Mouse (Mus musculus) stomach, embryonic 14.5 days (tissue): ENCODE measurements around the gene Galr3. TPM values are rescaled to one million over a fixed set of nuclear protein-coding genes. Genes with fewer than 3 reads are reported as not detected.
"Not testable (repeated sequence)": the region's sequence is repeated elsewhere in the genome, so short reads cannot be mapped to it uniquely, and the experiment has no call there.

Experiments used
- ATAC-seq: fragments of 200-750 bp; cut with Nextera tagmentation; 2 replicates; pipeline ENCODE4 v1.8.0; 2017; ENCODE audit warnings: low read depth, moderate TSS enrichment; ENCODE audit not compliant: insufficient number of reproducible peaks, insufficient read depth, low FRiP score
- H3K27ac ChIP-seq: fragments of 300-500 bp; sonication (generic); 2 replicates; pipeline ENCODE4 v1.5.1; 2014; ENCODE audit warnings: mild to moderate bottlenecking, low read length, moderate library complexity, mixed read lengths
- H3K27me3 ChIP-seq: fragments of 300-500 bp; sonication (generic); 2 replicates; pipeline ENCODE4 v1.6.1; 2014; ENCODE audit warnings: low read length, control low read depth, mixed read lengths; ENCODE audit not compliant: control insufficient read depth, insufficient read depth
- H3K36me3 ChIP-seq: fragments of 300-500 bp; sonication (generic); 2 replicates; pipeline ENCODE4 v1.6.1; 2014; ENCODE audit warnings: mild to moderate bottlenecking, control low read depth, low read length, moderate library complexity, mixed read lengths; ENCODE audit not compliant: control insufficient read depth, insufficient read depth
- H3K4me1 ChIP-seq: fragments of 300-500 bp; sonication (generic); 2 replicates; pipeline ENCODE4 v1.6.1; 2014; ENCODE audit warnings: low read length, control low read depth, mixed read lengths; ENCODE audit not compliant: control insufficient read depth, insufficient read depth
- H3K4me2 ChIP-seq: fragments of 300-500 bp; sonication (generic); replicated peaks from 2 replicates; pipeline ENCODE4 v1.6.1; 2014; ENCODE audit warnings: low read depth, low read length, control low read depth
- H3K4me3 ChIP-seq: fragments of 300-500 bp; sonication (generic); 2 replicates; pipeline ENCODE4 v1.5.1; 2014; ENCODE audit warnings: low read depth, low read length, control low read depth
- H3K9ac ChIP-seq: fragments of 300-500 bp; sonication (generic); replicated peaks from 2 replicates; pipeline ENCODE4 v1.6.1; 2014; ENCODE audit warnings: low read depth, mild to moderate bottlenecking, control low read depth, low read length, moderate library complexity, mixed read lengths
- H3K9me3 ChIP-seq: fragments of 300-500 bp; sonication (generic); 2 replicates; pipeline ENCODE4 v1.6.1; 2016; ENCODE audit warnings: low read depth, low read length, control low read depth; ENCODE audit not compliant: control insufficient read depth
- WGBS: fragments of 180-500 bp; shearing (Covaris S2); extraction: QIAGEN DNeasy Blood & Tissue Kit; methylation state at CpG from one replicate; pipeline ENCODE4 v1.1.7; 2014; 5-methylcytosine and 5-hydroxymethylcytosine counted together
- polyA plus RNA-seq: library from polyadenylated mRNA; unstranded; fragments of >200 nt; fragmentation: Nextera tagmentation; extraction: Ambion mirVana; gene quantifications from 2 replicates; pipeline ENCODE4 v1.2.1, GENCODE M21; 2014

The Galr3 gene
- polyA plus RNA-seq, 1 experiment from 2014 or later, result 0.30 TPM

GRCm38 (mm10) chr15:79028823-79029484 is 12.7 kb upstream of the Galr3 start:
- WGBS, result 22% methylated on average over 16 of the region's 16 CpGs
- peak overlapping the region; percentile 93 for H3K27ac ChIP-seq

DNA sequence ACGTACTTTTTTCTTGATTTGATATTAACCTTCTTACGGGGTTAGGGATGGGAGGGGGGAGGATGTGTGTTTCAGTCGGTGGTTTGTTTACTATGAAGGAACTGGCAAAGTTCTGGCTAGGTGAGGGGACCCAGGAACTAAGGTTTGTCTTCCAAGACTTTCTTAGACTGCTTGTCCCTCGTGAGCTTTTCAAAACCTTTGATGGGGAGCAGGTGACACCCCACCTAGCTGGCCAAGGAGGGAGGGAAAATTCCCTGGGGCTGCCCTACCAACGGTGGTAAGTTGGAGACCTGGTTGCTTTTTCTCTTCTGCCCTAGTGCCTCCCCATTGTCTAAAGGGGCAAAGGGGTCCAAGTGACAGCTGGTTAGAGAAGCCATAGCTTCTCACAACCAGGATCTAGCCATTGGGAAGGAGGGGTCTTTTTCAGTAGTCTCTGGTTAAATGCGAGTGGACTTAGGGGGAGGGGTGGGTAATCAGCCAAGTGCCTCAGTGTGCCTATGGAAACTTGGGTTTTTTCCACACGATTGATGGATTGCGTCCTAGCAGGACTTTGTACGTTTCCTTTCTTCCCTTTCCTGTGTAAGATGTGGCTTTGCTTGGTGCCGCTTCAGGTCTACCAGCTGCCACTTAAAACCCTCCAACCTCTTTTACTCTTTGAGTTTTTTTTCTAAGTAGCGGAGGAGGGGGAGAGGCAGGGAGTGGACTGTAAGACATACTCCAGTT is 12.0 kb upstream of the Galr3 start:
- peak overlapping the region; percentile 53 for H3K4me3 ChIP-seq
- peaks cover 5% of the 10 kb centered on the region; the same call in 1 of the 2 replicates for H3K36me3 ChIP-seq
- peak overlapping the region; percentile 93 for H3K27ac ChIP-seq
- H3K9ac ChIP-seq, result peak overlapping the region; percentile 43
- no peak for ATAC-seq
- peaks cover 22% of the 10 kb centered on the region; the same call in 1 of the 2 replicates for H3K4me1 ChIP-seq
- no peaks in the 10 kb centered on the region for H3K9me3 ChIP-seq
- WGBS, result 4% methylated on average over 11 of the region's 11 CpGs
- H3K27me3 ChIP-seq, result no peaks in the 10 kb centered on the region
- H3K4me2 ChIP-seq, result peak overlapping the region; percentile 89

More at GRCm38 (mm10) chr15:79028823-79029484, 12.7 kb upstream of the Galr3 start:
- no peaks in the 10 kb centered on the region for H3K36me3 ChIP-seq
- no peak for ATAC-seq
- no peaks in the 10 kb centered on the region for H3K27me3 ChIP-seq
- H3K4me3 ChIP-seq, result peak overlapping the region; percentile 53
- no peaks in the 10 kb centered on the region for H3K9me3 ChIP-seq
- H3K9ac ChIP-seq, result peak overlapping the region; percentile 93
- peak overlapping the region; percentile 89 for H3K4me2 ChIP-seq
- peaks cover 22% of the 10 kb centered on the region; the same call in 1 of the 2 replicates for H3K4me1 ChIP-seq

- Histone ChIP-seq H3K27ac (peak overlapping the region; percentile 93), H3K9ac (peak overlapping the region; percentile 55), H3K4me3 (peak overlapping the region; percentile 53), H3K4me1 (peaks cover 20% of the 10 kb centered on the region; the same call in 1 of the 2 replicates), H3K4me2 (peak overlapping the region; percentile 89), H3K9me3 (no peaks in the 10 kb centered on the region), H3K27me3 (no peaks in the 10 kb centered on the region), H3K36me3 (peaks cover 14% of the 10 kb centered on the region; the same call in 1 of the 2 replicates)
- ATAC-seq, result peak; percentile 81
- under 1% methylated on average over 52 of the region's 52 CpGs for WGBS
Observed at GRCm38 (mm10) chr15:79030551-79031435, 10.9 kb upstream of the Galr3 start.

- H3K4me3 ChIP-seq, H3K27ac ChIP-seq, H3K9ac ChIP-seq, H3K9me3 ChIP-seq, H3K27me3 ChIP-seq, ATAC-seq: not testable (repeated sequence)
- Histone ChIP-seq H3K4me2 (peak overlapping the region; percentile 89), H3K36me3 (peaks cover 22% of the 10 kb centered on the region), H3K4me1 (0 out of 2 replicates have a peak, but pooled peaks cover 14% of the 10 kb centered on the region)
- 86% methylated on average over 5 of the region's 5 CpGs for WGBS
Observed at GRCm38 (mm10) chr15:79031908-79032307, 9.8 kb upstream of the Galr3 start.

DNA sequence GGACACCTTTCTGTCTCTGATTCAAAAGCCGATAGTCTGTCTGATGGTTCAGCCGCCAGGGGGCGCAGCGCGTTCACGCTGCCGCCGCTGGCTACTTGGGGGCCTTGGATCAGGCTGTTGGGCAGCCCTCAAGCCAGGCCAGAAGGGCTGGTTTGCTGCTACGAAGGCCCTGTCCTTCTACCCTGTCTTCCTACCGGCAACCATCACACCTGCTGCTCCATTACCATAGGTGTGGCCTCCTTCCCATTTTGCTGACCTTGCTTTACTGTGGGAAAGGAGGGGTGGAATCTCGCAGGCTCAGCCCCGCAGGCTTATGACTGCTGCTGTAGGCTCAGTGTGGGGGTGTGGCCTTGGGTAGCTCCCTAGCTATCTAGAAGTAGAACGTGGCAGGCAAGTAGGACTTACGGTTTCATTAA is 3.8 kb upstream of the Galr3 start:
- 0 out of 2 replicates have a peak, but pooled peaks have one; percentile 19 for ATAC-seq
- H3K27ac ChIP-seq, result no peak overlapping the region
- H3K4me1 ChIP-seq, result peaks cover 20% of the 10 kb centered on the region; the same call in 1 of the 2 replicates
- no peak overlapping the region; the same call in 1 of the 2 replicates for H3K4me2 ChIP-seq
- H3K4me3 ChIP-seq, result no peak overlapping the region
- H3K9me3 ChIP-seq, result no peaks in the 10 kb centered on the region
- no peak overlapping the region for H3K9ac ChIP-seq
- peaks cover 26% of the 10 kb centered on the region for H3K36me3 ChIP-seq
- peaks cover 12% of the 10 kb centered on the region for H3K27me3 ChIP-seq
- 12% methylated on average over 14 of the region's 14 CpGs for WGBS

DNA sequence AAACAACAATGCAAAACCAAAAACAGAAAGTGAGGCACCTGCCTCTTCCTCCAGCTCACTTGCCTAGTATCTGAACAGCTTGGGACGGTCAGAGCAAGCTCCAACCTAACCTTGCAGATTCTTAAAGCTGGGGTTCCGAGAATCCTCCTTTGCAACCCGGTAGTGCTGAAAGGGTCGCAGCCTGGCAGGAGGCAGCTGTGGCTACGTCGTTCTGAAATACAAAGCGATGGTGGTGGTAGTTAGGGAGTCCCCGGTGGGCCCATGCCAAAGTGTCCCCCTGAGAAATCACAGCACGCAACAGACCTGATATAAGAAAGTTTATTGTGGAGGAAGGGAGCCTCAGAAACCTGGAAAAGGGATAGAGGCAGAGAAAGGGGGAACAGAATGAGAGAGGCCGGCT is 3.4 kb upstream of the Galr3 start:
- H3K4me2 ChIP-seq, result no peak overlapping the region
- no peaks in the 10 kb centered on the region for H3K9me3 ChIP-seq
- H3K4me1 ChIP-seq, result peaks cover 20% of the 10 kb centered on the region; the same call in 1 of the 2 replicates
- H3K4me3 ChIP-seq, result no peak overlapping the region
- no peak overlapping the region for H3K27ac ChIP-seq
- H3K9ac ChIP-seq, result no peak overlapping the region
- H3K36me3 ChIP-seq, result peaks cover 26% of the 10 kb centered on the region
- peaks cover 12% of the 10 kb centered on the region for H3K27me3 ChIP-seq
- WGBS, result 79% methylated on average over 10 of the region's 10 CpGs
- no peak for ATAC-seq

GRCm38 (mm10) chr15:79038853-79039252 is 2.8 kb upstream of the Galr3 start:
- peak; percentile 70; the same call in 1 of the 2 replicates for ATAC-seq
- Histone ChIP-seq H3K4me3 (no peak overlapping the region), H3K4me1 (peaks cover 20% of the 10 kb centered on the region; the same call in 1 of the 2 replicates), H3K27me3 (peaks cover 12% of the 10 kb centered on the region), H3K36me3 (peaks cover 26% of the 10 kb centered on the region), H3K9ac (no peak overlapping the region), H3K4me2 (no peak overlapping the region), H3K9me3 (no peaks in the 10 kb centered on the region), H3K27ac (no peak overlapping the region)
- 22% methylated on average over 7 of the region's 7 CpGs for WGBS
